Mouse (Mus musculus) kidney, adult 2 months (tissue): ENCODE data around the gene Gm6993.

Source experiments
- CTCF ChIP-seq: fragments of 200-500 bp; conservative IDR thresholded peaks from 2 replicates; pipeline ENCODE4 v1.5.1; 2011; ENCODE audit warnings: low read depth, mild to moderate bottlenecking, control low read depth, low read length, moderate library complexity, mixed read lengths; ENCODE audit not compliant: insufficient read depth, insufficient read length
- POLR2A ChIP-seq: fragments of 200-500 bp; IDR thresholded peaks from one replicate; pipeline ENCODE4 v1.6.1; 2011; ENCODE audit warnings: low read depth, low read length, control low read depth

GRCm38 (mm10) chr12:31263921-31264320, 23.4 kb downstream of the Gm6993 start:
- TF ChIP-seq POLR2A: no peak
- TF ChIP-seq CTCF: no peak
